Mouse (Mus musculus) liver, embryonic 14.5 days (tissue): Measurements from ENCODE around the gene Gldn. TPM values are rescaled to one million over a fixed set of nuclear protein-coding genes. Genes with fewer than 3 reads are reported as not detected.

ENCODE experiments used
- ATAC-seq: fragments of 200-750 bp; cut with Nextera tagmentation; 2 replicates; pipeline ENCODE4 v1.8.0; 2017; ENCODE audit warnings: moderate number of reproducible peaks, mild to moderate bottlenecking, moderate library complexity; ENCODE audit not compliant: insufficient read depth
- DNase-seq, 3 experiments: peaks; one replicate each; pipeline ENCODE4 v3.0.0-alpha.2; 2012 to 2013; ENCODE audit warnings: low read depth in 3 of 3, low spot score in 3 of 3
- H3K27ac ChIP-seq: fragments of 300-500 bp; sonication (generic); 2 replicates; pipeline ENCODE4 v1.5.1; 2014; ENCODE audit warnings: moderate library complexity, mild to moderate bottlenecking, control low read depth, inconsistent platforms
- H3K27me3 ChIP-seq: fragments of 300-500 bp; sonication (generic); 2 replicates; pipeline ENCODE4 v1.6.1; 2014; ENCODE audit warnings: mild to moderate bottlenecking, low read length, moderate library complexity; ENCODE audit not compliant: control insufficient read depth, insufficient read depth
- H3K36me3 ChIP-seq: fragments of 300-500 bp; sonication (generic); replicated peaks from 2 replicates; pipeline ENCODE4 v1.6.1; 2014; ENCODE audit warnings: low read depth; ENCODE audit not compliant: control insufficient read depth, insufficient read depth
- H3K4me1 ChIP-seq, 2 experiments: fragments of 200-500 bp in 1 of 2; fragments of 300-500 bp in 1 of 2; sonication (generic) in 1 of 2; replicated peaks; 2 replicates each; pipeline ENCODE4 v1.6.1; 2012 to 2014; ENCODE audit warnings: antibody characterized with exemption in 1 of 2, inconsistent platforms in 1 of 2, low read length in 1 of 2; ENCODE audit not compliant: control insufficient read depth in 2 of 2, insufficient read depth in 2 of 2
- H3K4me2 ChIP-seq: fragments of 300-500 bp; sonication (generic); 2 replicates; pipeline ENCODE4 v1.6.1; 2014; ENCODE audit warnings: low read depth, mild to moderate bottlenecking, control low read depth, moderate library complexity
- H3K4me3 ChIP-seq, 2 experiments: fragments of 200-500 bp in 1 of 2; fragments of 300-500 bp in 1 of 2; sonication (generic) in 1 of 2; 2 replicates each; pipeline ENCODE4 v1.5.1; 2012 to 2014; ENCODE audit warnings: low read depth in 2 of 2, low read length in 2 of 2, mild to moderate bottlenecking in 2 of 2, control low read depth in 1 of 2, inconsistent platforms in 1 of 2, moderate library complexity in 1 of 2; ENCODE audit not compliant: insufficient read depth in 1 of 2
- H3K9ac ChIP-seq: fragments of 300-500 bp; sonication (generic); replicated peaks from 2 replicates; pipeline ENCODE4 v1.6.1; 2014; ENCODE audit warnings: mild to moderate bottlenecking, control low read depth, moderate library complexity
- H3K9me3 ChIP-seq: fragments of 300-500 bp; sonication (generic); 2 replicates; pipeline ENCODE4 v1.6.1; 2016; ENCODE audit warnings: low read length, mixed read lengths; ENCODE audit not compliant: control insufficient read depth
- CTCF ChIP-seq: IDR thresholded peaks from 2 replicates; pipeline ENCODE4 v1.5.1; 2016; ENCODE audit warnings: antibody characterized with exemption, low read depth, control low read depth
- EP300 ChIP-seq: IDR thresholded peaks from 2 replicates; pipeline ENCODE4 v1.6.1; 2016; ENCODE audit warnings: antibody characterized with exemption, low read depth
- WGBS: fragments of 180-500 bp; shearing (Covaris S2); extraction: QIAGEN DNeasy Blood & Tissue Kit; methylation state at CpG from one replicate; pipeline ENCODE4 v1.1.7; 2014; ENCODE audit not compliant: insufficient replicate concordance; 5-methylcytosine and 5-hydroxymethylcytosine counted together
- polyA plus RNA-seq, 2 experiments: library from polyadenylated mRNA; depleted of rRNA in 1 of 2; stranded (reverse) in 1 of 2; unstranded in 1 of 2; fragments of >200 nt; fragmentation: Nextera tagmentation in 1 of 2; extraction: Ambion mirVana in 1 of 2; gene quantifications; 2 replicates each; pipeline versions ENCODE4 v1.2.1 to v1.2.3; 2012 to 2014

Gene Gldn
- polyA plus RNA-seq, 2 experiments, result not detected

- no peak overlapping the region for H3K27ac ChIP-seq
- H3K36me3 ChIP-seq, result no peaks in the 10 kb centered on the region
- no peak for DNase-seq
- H3K4me3 ChIP-seq, result no peak overlapping the region
- H3K9me3 ChIP-seq, result no peaks in the 10 kb centered on the region
- H3K4me1 ChIP-seq, result no peaks in the 10 kb centered on the region
- no peaks in the 10 kb centered on the region for H3K27me3 ChIP-seq
- no peak overlapping the region for H3K4me2 ChIP-seq
- no peak for ATAC-seq
- WGBS, result 65% methylated on average over 5 of the region's 8 CpGs
- TF ChIP-seq CTCF, result no peak
- no peak for TF ChIP-seq EP300
- no peak overlapping the region for H3K9ac ChIP-seq
Measured at GRCm38 (mm10) chr9:54356756-54357155, 70.5 kb downstream of the Gldn start.

Other genes starting within 250 kb of the Gldn start
- 0.13 and 0.14 TPM in 2 replicates for gene Tnfaip8l3, start 218.1 kb upstream of the Gldn start, polyA plus RNA-seq (2012; rRNA removed)
- 0.06 and 0.14 TPM in 2 replicates for gene Tnfaip8l3, start 218.1 kb upstream of the Gldn start, polyA plus RNA-seq (2014; fragmentation: Nextera tagmentation; extraction: Ambion mirVana)
- not detected in 2 replicates for gene Cyp19a1, start 18.4 kb upstream of the Gldn start, polyA plus RNA-seq (2012; rRNA removed)
- gene Cyp19a1, start 18.4 kb upstream of the Gldn start, polyA plus RNA-seq (2014; fragmentation: Nextera tagmentation; extraction: Ambion mirVana), result not detected in 2 replicates
- gene Dmxl2, start 215.1 kb downstream of the Gldn start, polyA plus RNA-seq (2012; rRNA removed), result 0.92 and 0.99 TPM in 2 replicates
- 0.78 and 0.98 TPM in 2 replicates for gene Dmxl2, start 215.1 kb downstream of the Gldn start, polyA plus RNA-seq (2014; fragmentation: Nextera tagmentation; extraction: Ambion mirVana)